ENCODE assay signal across 8 mouse cellular contexts in genomic region chr1:189727346-189727883, GRCm38 (mm10). TPM values are rescaled to one million over a fixed set of nuclear protein-coding genes. Genes with fewer than 3 reads are reported as not detected.
DNase-seq lines count a peak whose midpoint lies in the region; ATAC-seq and TF ChIP-seq lines count a peak whose summit lies in the region.

No protein-coding gene starts in this region.

- H3K36me3 ChIP-seq in forebrain, postnatal 0 days (ENCODE audit: insufficient read depth) = no peaks in the 10 kb centered on the region
- no peaks in the 10 kb centered on the region for H3K36me3 ChIP-seq in hindbrain, embryonic 13.5 days
- H3K36me3 ChIP-seq in liver, adult 2 months (ENCODE audit: control insufficient read depth, insufficient read depth, low read length) = no peaks in the 10 kb centered on the region

- 0 out of 2 replicates have a peak, but pooled peaks cover 7% of the 10 kb centered on the region for H3K4me1 ChIP-seq in forebrain, postnatal 0 days (ENCODE audit: insufficient read depth)
- H3K4me1 ChIP-seq in hindbrain, embryonic 13.5 days (replicated peaks) = peaks cover 28% of the 10 kb centered on the region
- no peaks in the 10 kb centered on the region for H3K4me1 ChIP-seq in liver, adult 2 months (ENCODE audit: control insufficient read depth, insufficient read depth, low read length)

- peak; percentile 7 for DNase-seq in spleen, adult 12 weeks (ENCODE audit: low spot score)
- DNase-seq in spleen, postnatal 14 days (ENCODE audit: low spot score in 2 of 2) = no peak
- DNase-seq in forebrain, postnatal 0 days = no peak
- DNase-seq in liver, adult 2 months (ENCODE audit: extremely low read depth, low read depth, low spot score) = peak; percentile 5
- DNase-seq in neural tube, embryonic 10.5 days (ENCODE audit: extremely low spot score, low spot score) = peak; percentile 80
- DNase-seq in urinary bladder, postnatal 14 days (ENCODE audit: low spot score) = peak; percentile 79
- no peak for DNase-seq in natural killer cell, adult 2 months (ENCODE audit: low spot score in 2 of 2)

- no peak for ATAC-seq in forebrain, postnatal 0 days
- ATAC-seq in hindbrain, embryonic 13.5 days (ENCODE audit: low FRiP score) = peak; percentile 32; the same call in 1 of the 2 replicates

- TF ChIP-seq POLR2A in liver, adult 2 months (IDR thresholded peaks at IDR 0.05; ENCODE audit: extremely low read depth, insufficient read depth, low read length) = no peak

- TF ChIP-seq CTCF in forebrain, postnatal 0 days (IDR thresholded peaks at IDR 0.05; ENCODE audit: low read depth) = no peak
- no peak for TF ChIP-seq CTCF in liver, adult 2 months (IDR thresholded peaks at IDR 0.05; ENCODE audit: low read depth, low read length)

- 3% methylated on average over 22 of the region's 22 CpGs for WGBS in forebrain, postnatal 0 days
- 2% methylated on average over 22 of the region's 22 CpGs for WGBS in hindbrain, embryonic 13.5 days
- 6% methylated on average over 22 of the region's 22 CpGs for WGBS in liver, adult 2 months

- peaks cover 39% of the 10 kb centered on the region for H3K27me3 ChIP-seq in forebrain, postnatal 0 days (ENCODE audit: insufficient read depth, low read length)
- peaks cover 57% of the 10 kb centered on the region for H3K27me3 ChIP-seq in hindbrain, embryonic 13.5 days
- H3K27me3 ChIP-seq in liver, adult 2 months (ENCODE audit: control insufficient read depth, insufficient read depth, low read length) = peaks cover 3% of the 10 kb centered on the region; the same call in 1 of the 2 replicates

- H3K4me3 ChIP-seq in forebrain, postnatal 0 days (ENCODE audit: low read depth, low read length) = peak overlapping the region; percentile 57
- peak overlapping the region; percentile 59 for H3K4me3 ChIP-seq in hindbrain, embryonic 13.5 days
- H3K4me3 ChIP-seq in liver, adult 2 months (ENCODE audit: insufficient read depth, low read depth, low read length) = peak overlapping the region; percentile 57

- H3K27ac ChIP-seq in forebrain, postnatal 0 days (ENCODE audit: low read depth, low read length) = 0 out of 2 replicates have a peak overlapping the region, but pooled peaks have one; percentile 4
- H3K27ac ChIP-seq in hindbrain, embryonic 13.5 days = peak overlapping the region; percentile 5; the same call in 1 of the 2 replicates
- peak overlapping the region; percentile 82 for H3K27ac ChIP-seq in liver, adult 2 months (replicated peaks; ENCODE audit: insufficient read depth, low read depth, low read length)

- H3K9me3 ChIP-seq in forebrain, postnatal 0 days (ENCODE audit: low read length) = no peaks in the 10 kb centered on the region
- H3K9me3 ChIP-seq in hindbrain, embryonic 13.5 days = no peaks in the 10 kb centered on the region

- H3K4me2 ChIP-seq in forebrain, postnatal 0 days (ENCODE audit: low read depth) = peak overlapping the region; percentile 98
- peak overlapping the region; percentile 97 for H3K4me2 ChIP-seq in hindbrain, embryonic 13.5 days

- H3K79me2 ChIP-seq in liver, adult 2 months (ENCODE audit: control insufficient read depth, insufficient read depth, low read length) = no peaks in the 10 kb centered on the region

- peak overlapping the region; percentile 45; the same call in 1 of the 2 replicates for H3K9ac ChIP-seq in forebrain, postnatal 0 days
- peak overlapping the region; percentile 75 for H3K9ac ChIP-seq in hindbrain, embryonic 13.5 days
- H3K9ac ChIP-seq in liver, adult 2 months (ENCODE audit: low read depth, low read length) = peak overlapping the region; percentile 57

RNA-seq across cellular contexts. Expression of gene Ptpn14, which starts 0.7 kb away (rescaled TPM):
- total RNA-seq in forebrain, postnatal 0 days (2014; rRNA removed) = 3.2 and 3.9 TPM in 2 replicates
- 0.49 and 0.98 TPM in 2 replicates for polyA plus RNA-seq in forebrain, postnatal 0 days (2015; fragmentation: Nextera tagmentation; extraction: Ambion mirVana)
- 1.9 TPM in 2 replicates for polyA plus RNA-seq in hindbrain, embryonic 13.5 days (2015; fragmentation: Nextera tagmentation; extraction: Ambion mirVana)
- 0.74 and 1.1 TPM in 2 replicates for total RNA-seq in liver, adult 2 months (2014; rRNA removed)
- 0.39 and 0.55 TPM in 2 replicates for polyA plus RNA-seq in liver, adult 2 months (2012; rRNA removed)

RNA-seq across cellular contexts. Expression of gene Cenpf, which starts 39.5 kb away (rescaled TPM):
- total RNA-seq in forebrain, postnatal 0 days (2014; rRNA removed) = 3.0 and 6.4 TPM in 2 replicates
- 9.0 and 14.5 TPM in 2 replicates for polyA plus RNA-seq in forebrain, postnatal 0 days (2015; fragmentation: Nextera tagmentation; extraction: Ambion mirVana)
- 26.8 and 28.4 TPM in 2 replicates for polyA plus RNA-seq in hindbrain, embryonic 13.5 days (2015; fragmentation: Nextera tagmentation; extraction: Ambion mirVana)
- 0.18 and 2.2 TPM in 2 replicates for total RNA-seq in liver, adult 2 months (2014; rRNA removed)
- 0.01 and 0.15 TPM in 2 replicates for polyA plus RNA-seq in liver, adult 2 months (2012; rRNA removed)

Comparison
In these comparisons a context has a peak if more than half of its experiments do, and no peak if none do; other contexts are left out.
1. DNase-seq: peak in spleen, adult 12 weeks (single experiment), liver, adult 2 months (single experiment), neural tube, embryonic 10.5 days (single experiment) and urinary bladder, postnatal 14 days (single experiment); none in spleen, postnatal 14 days (0 of 2), forebrain, postnatal 0 days (single experiment) and natural killer cell, adult 2 months (0 of 2).
2. H3K27ac ChIP-seq: peak in every context shown above with its lines; median percentile 82 in liver, adult 2 months; 5 in hindbrain, embryonic 13.5 days; 4 in forebrain, postnatal 0 days.
3. Peak in every context shown above with its lines, with median percentiles within 50 percentile points of each other: H3K4me3 ChIP-seq and H3K9ac ChIP-seq.